Mouse (Mus musculus) megakaryocyte, embryonic 14.5 days (primary cell): ENCODE data around the gene Poc1a.

Experiments used
- FLI1 ChIP-seq: IDR thresholded peaks from 2 replicates; pipeline ENCODE4 v1.6.1; 2012; ENCODE audit warnings: low read length, inconsistent platforms, mixed read lengths
- GATA1 ChIP-seq: IDR thresholded peaks from 3 replicates; pipeline ENCODE4 v1.6.1; 2012; ENCODE audit warnings: mixed read lengths, low read length, inconsistent platforms, borderline replicate concordance

GRCm38 (mm10) chr9:106242813-106243488 lies 37.9 kb upstream of the Poc1a start:
- TF ChIP-seq FLI1 (no peak), GATA1 (no peak)
